ENCODE assay signal across 15 mouse cellular contexts in the genomic region with DNA sequence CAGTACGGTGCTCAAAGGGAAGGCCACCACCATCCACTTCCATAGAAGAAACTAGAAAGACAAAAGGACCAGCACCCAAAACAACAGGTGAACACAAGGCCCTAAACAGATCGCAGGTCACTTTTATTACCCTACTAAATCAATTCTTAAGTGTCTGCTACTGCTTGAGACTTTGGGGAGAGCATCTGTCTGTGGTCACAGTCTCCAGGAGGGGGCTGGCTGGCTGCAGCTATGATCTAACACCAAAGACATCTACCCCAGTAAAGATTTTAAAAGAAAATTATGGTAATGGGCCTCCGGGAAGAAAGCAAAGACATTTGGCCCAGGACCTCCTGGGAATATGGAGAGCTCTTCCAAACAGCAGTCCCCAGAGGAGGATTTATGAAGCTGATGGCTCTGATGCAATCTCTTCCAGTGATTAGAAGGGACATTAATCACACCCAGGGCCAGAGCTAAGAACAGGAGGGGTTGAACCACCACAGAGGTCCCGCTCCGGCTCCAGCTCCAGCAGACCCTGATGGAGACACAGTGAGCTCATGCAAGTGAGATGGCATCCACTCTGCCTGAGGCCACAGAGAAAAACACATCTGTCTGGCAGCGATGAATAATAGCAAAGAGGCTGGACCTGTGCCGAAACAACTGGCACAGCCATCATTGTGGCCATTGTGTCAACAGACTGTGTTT.
DNase-seq lines count a peak whose midpoint lies in the region; ATAC-seq and TF ChIP-seq lines count a peak whose summit lies in the region.
"Had no signal": no experiment of that assay in that cellular context is flagged by ENCODE, and none has a peak within 500 bp of the region (broad histone marks: within the 10 kb centered on the region; RNA-seq: fewer than 3 reads in every experiment).

No protein-coding gene starts in this region.

- ATAC-seq in kidney, embryonic 16.5 days (ENCODE audit: low FRiP score, low TSS enrichment) = peak; percentile 77
- peak; percentile 31; the same call in 1 of the 2 replicates for ATAC-seq in stomach, embryonic 16.5 days (ENCODE audit: insufficient read depth, low FRiP score)
- ATAC-seq in stomach, postnatal 0 days (ENCODE audit: low FRiP score, low TSS enrichment) = no peak
- peak; percentile 60 for ATAC-seq in neural tube, embryonic 15.5 days (ENCODE audit: low FRiP score)

- H3K9ac ChIP-seq in kidney, embryonic 16.5 days (replicated peaks; ENCODE audit: low read length) = no peak overlapping the region
- H3K9ac ChIP-seq in stomach, embryonic 16.5 days (ENCODE audit: low read length) = no peak overlapping the region
- no peak overlapping the region for H3K9ac ChIP-seq in stomach, postnatal 0 days (ENCODE audit: low read length)
- H3K9ac ChIP-seq in neural tube, embryonic 15.5 days (replicated peaks) = no peak overlapping the region
- H3K9ac ChIP-seq: heart, embryonic 15.5 days; limb, embryonic 12.5 days; liver, embryonic 14.5 days had no signal

- DNase-seq in embryo, embryonic 10 days (ENCODE audit: low spot score) = peak; percentile 11
- no peak for DNase-seq in embryo, embryonic 9.5 days (ENCODE audit: extremely low spot score)
- DNase-seq in kidney, adult 11 months = no peak
- DNase-seq in stomach, postnatal 0 days (ENCODE audit: low spot score) = no peak
- no peak for DNase-seq in frontal cortex, adult 2 months (ENCODE audit: extremely low spot score in 1 of 2, low spot score in 1 of 2)
- DNase-seq: cerebellum, adult 9-11 months; heart, adult 18-20 months; right cerebral cortex, adult 18-20 months had no signal

- no peak overlapping the region for H3K27ac ChIP-seq in kidney, embryonic 16.5 days (ENCODE audit: low read length)
- no peak overlapping the region for H3K27ac ChIP-seq in stomach, embryonic 16.5 days (ENCODE audit: low read length)
- no peak overlapping the region for H3K27ac ChIP-seq in stomach, postnatal 0 days (replicated peaks)
- no peak overlapping the region for H3K27ac ChIP-seq in neural tube, embryonic 15.5 days (replicated peaks)
- H3K27ac ChIP-seq: heart, embryonic 15.5 days; liver, embryonic 14.5 days had no signal

- no peak overlapping the region for H3K4me3 ChIP-seq in kidney, embryonic 16.5 days (ENCODE audit: low read length)
- H3K4me3 ChIP-seq in stomach, embryonic 16.5 days (replicated peaks; ENCODE audit: low read length) = no peak overlapping the region
- H3K4me3 ChIP-seq in stomach, postnatal 0 days (ENCODE audit: low read depth, low read length) = no peak overlapping the region
- H3K4me3 ChIP-seq in neural tube, embryonic 15.5 days (replicated peaks) = no peak overlapping the region
- H3K4me3 ChIP-seq: heart, embryonic 15.5 days; limb, embryonic 12.5 days had no signal

- TF ChIP-seq CTCF in stomach, postnatal 0 days (IDR thresholded peaks at IDR 0.05; ENCODE audit: low read depth) = no peak

- no peaks in the 10 kb centered on the region for H3K36me3 ChIP-seq in kidney, embryonic 16.5 days (ENCODE audit: insufficient read depth, low read length)
- no peaks in the 10 kb centered on the region for H3K36me3 ChIP-seq in stomach, embryonic 16.5 days (ENCODE audit: control insufficient read depth, insufficient read depth, low read length)
- no peaks in the 10 kb centered on the region for H3K36me3 ChIP-seq in stomach, postnatal 0 days (ENCODE audit: control insufficient read depth, insufficient read depth, low read length)
- peaks cover 7% of the 10 kb centered on the region for H3K36me3 ChIP-seq in neural tube, embryonic 15.5 days
- H3K36me3 ChIP-seq: heart, embryonic 15.5 days; limb, embryonic 12.5 days had no signal

- H3K4me1 ChIP-seq in kidney, embryonic 16.5 days (ENCODE audit: insufficient read depth, low read length) = 0 out of 2 replicates have a peak, but pooled peaks cover 4% of the 10 kb centered on the region
- H3K4me1 ChIP-seq in stomach, embryonic 16.5 days (ENCODE audit: control insufficient read depth, insufficient read depth, low read length) = 0 out of 2 replicates have a peak, but pooled peaks cover 4% of the 10 kb centered on the region
- no peaks in the 10 kb centered on the region for H3K4me1 ChIP-seq in stomach, postnatal 0 days (replicated peaks; ENCODE audit: control insufficient read depth, insufficient read depth)
- peaks cover 32% of the 10 kb centered on the region for H3K4me1 ChIP-seq in neural tube, embryonic 15.5 days

- H3K27me3 ChIP-seq in kidney, embryonic 16.5 days (ENCODE audit: insufficient read depth, low read length) = no peaks in the 10 kb centered on the region
- no peaks in the 10 kb centered on the region for H3K27me3 ChIP-seq in stomach, embryonic 16.5 days (ENCODE audit: control insufficient read depth, insufficient read depth, low read length)
- no peaks in the 10 kb centered on the region for H3K27me3 ChIP-seq in stomach, postnatal 0 days (ENCODE audit: control insufficient read depth, insufficient read depth, low read length)
- H3K27me3 ChIP-seq in neural tube, embryonic 15.5 days (replicated peaks) = no peaks in the 10 kb centered on the region
- H3K27me3 ChIP-seq: heart, embryonic 15.5 days; limb, embryonic 12.5 days had no signal

- WGBS in kidney, embryonic 16.5 days = 14% methylated on average over 7 of the region's 7 CpGs
- 47% methylated on average over 7 of the region's 7 CpGs for WGBS in stomach, embryonic 16.5 days
- WGBS in stomach, postnatal 0 days = 44% methylated on average over 7 of the region's 7 CpGs
- WGBS in neural tube, embryonic 15.5 days = 33% methylated on average over 7 of the region's 7 CpGs

- TF ChIP-seq EP300 in stomach, postnatal 0 days (optimal IDR thresholded peaks at IDR 0.05) = no peak

- no peaks in the 10 kb centered on the region for H3K9me3 ChIP-seq in kidney, embryonic 16.5 days (ENCODE audit: low read length)
- H3K9me3 ChIP-seq in stomach, embryonic 16.5 days (replicated peaks; ENCODE audit: control insufficient read depth, low read length) = no peaks in the 10 kb centered on the region
- no peaks in the 10 kb centered on the region for H3K9me3 ChIP-seq in stomach, postnatal 0 days (ENCODE audit: control insufficient read depth, low read length)
- no peaks in the 10 kb centered on the region for H3K9me3 ChIP-seq in neural tube, embryonic 15.5 days (replicated peaks)
- H3K9me3 ChIP-seq: heart, embryonic 15.5 days; limb, embryonic 12.5 days had no signal

- H3K4me2 ChIP-seq in kidney, embryonic 16.5 days (replicated peaks; ENCODE audit: low read depth, low read length) = no peak overlapping the region
- H3K4me2 ChIP-seq in stomach, embryonic 16.5 days (ENCODE audit: low read depth, low read length) = no peak overlapping the region
- H3K4me2 ChIP-seq in stomach, postnatal 0 days (replicated peaks; ENCODE audit: low read depth) = no peak overlapping the region
- no peak overlapping the region for H3K4me2 ChIP-seq in neural tube, embryonic 15.5 days
- H3K4me2 ChIP-seq: heart, embryonic 15.5 days; limb, embryonic 12.5 days; midbrain, embryonic 11.5 days had no signal
